Mouse (Mus musculus): ENCODE data around the gene N4bp1. TPM values are rescaled to one million over a fixed set of nuclear protein-coding genes. Genes with fewer than 3 reads are reported as not detected.

N4bp1 gene
- polyA plus RNA-seq, 1 experiment from 2014 or later: 11.3 TPM

DNA sequence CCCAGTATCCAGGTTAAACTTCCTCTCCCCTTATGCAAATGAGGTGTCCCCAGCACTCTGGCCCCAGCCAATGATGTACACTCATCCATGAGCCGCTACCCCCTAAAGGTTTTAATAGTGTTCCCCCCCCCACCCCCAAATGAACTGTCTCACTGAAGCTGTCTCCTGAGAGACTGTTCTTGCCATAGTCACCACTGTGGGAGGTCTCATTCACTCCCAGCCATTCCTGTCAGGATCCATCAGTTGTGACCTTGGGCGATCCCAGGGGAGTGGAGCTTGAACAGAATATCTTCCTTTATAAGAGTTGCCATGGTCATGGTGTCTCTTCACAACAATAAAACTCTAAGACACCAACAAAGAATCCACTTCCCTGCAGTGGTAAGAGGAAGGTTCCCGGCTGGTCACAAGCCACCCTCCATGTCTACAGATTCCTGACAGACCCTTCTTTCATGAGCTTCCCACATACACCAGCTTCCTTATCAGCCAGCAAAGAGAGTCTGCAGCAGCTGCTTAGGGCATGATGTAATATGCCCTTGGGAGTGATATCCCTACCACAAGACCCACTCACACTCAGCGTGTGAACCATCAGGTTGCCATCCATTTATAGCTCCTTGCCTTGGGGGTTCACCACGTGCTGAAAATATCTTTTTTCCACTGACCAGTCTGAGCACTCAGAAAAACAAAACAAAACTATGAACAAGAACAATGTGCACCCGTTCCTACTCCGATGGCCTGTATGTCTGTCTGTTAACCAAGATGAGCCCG is 50.4 kb downstream of the N4bp1 start:
- ATAC-seq (replicated peaks; ENCODE audit: low FRiP score): no peak
- no peak overlapping the region for H3K27ac ChIP-seq (ENCODE audit: low read depth, low read length)
- H3K9me3 ChIP-seq (ENCODE audit: control insufficient read depth, low read length): no peaks in the 10 kb centered on the region
- H3K4me1 ChIP-seq (replicated peaks; ENCODE audit: control insufficient read depth, insufficient read depth, low read length): no peaks in the 10 kb centered on the region
- no peak overlapping the region for H3K4me3 ChIP-seq (ENCODE audit: low read depth, low read length)
- DNase-seq (ENCODE audit: low spot score): no peak
- no peaks in the 10 kb centered on the region for H3K27me3 ChIP-seq (ENCODE audit: control insufficient read depth, insufficient read depth, low read length)
- no peaks in the 10 kb centered on the region for H3K36me3 ChIP-seq (ENCODE audit: control insufficient read depth, insufficient read depth, low read length)
- no peak overlapping the region for H3K9ac ChIP-seq (ENCODE audit: low read length)
- whole genome bisulfite sequencing: 92% methylated on average over 8 of the region's 8 CpGs
- H3K4me2 ChIP-seq (ENCODE audit: low read depth, low read length, severe bottlenecking): no peak overlapping the region

DNA sequence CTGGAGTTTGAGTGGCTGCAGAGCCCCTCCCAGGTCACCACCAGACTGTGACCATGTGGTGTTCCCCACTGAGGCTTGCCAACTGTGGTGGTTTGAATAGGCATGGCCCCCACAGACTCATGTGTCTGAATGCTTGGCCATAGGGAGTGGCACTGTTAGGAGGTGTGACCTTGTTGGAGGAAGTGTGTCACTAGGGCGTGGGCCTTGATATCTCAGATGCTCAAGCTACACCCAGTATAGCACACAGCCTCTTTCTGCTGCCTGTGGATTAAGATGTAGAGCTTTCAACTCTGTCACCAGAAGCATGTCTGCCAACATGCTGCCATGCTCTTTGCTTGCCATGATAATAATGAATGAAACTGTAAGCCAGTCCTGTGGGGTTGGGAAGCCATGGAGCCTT is 51.1 kb downstream of the N4bp1 start:
- H3K9me3 ChIP-seq (ENCODE audit: control insufficient read depth, low read length): no peaks in the 10 kb centered on the region
- no peaks in the 10 kb centered on the region for H3K4me1 ChIP-seq (replicated peaks; ENCODE audit: control insufficient read depth, insufficient read depth, low read length)
- no peak overlapping the region for H3K4me2 ChIP-seq (ENCODE audit: low read depth, low read length, severe bottlenecking)
- H3K4me3 ChIP-seq (ENCODE audit: low read depth, low read length): no peak overlapping the region
- no peaks in the 10 kb centered on the region for H3K27me3 ChIP-seq (ENCODE audit: control insufficient read depth, insufficient read depth, low read length)
- ATAC-seq (replicated peaks; ENCODE audit: low FRiP score) (no peak), DNase-seq (ENCODE audit: low spot score) (no peak)
- WGBS: 100% methylated on average over 1 of the region's 1 CpGs
- H3K36me3 ChIP-seq (ENCODE audit: control insufficient read depth, insufficient read depth, low read length): no peaks in the 10 kb centered on the region
- H3K9ac ChIP-seq (ENCODE audit: low read length): no peak overlapping the region
- no peak overlapping the region for H3K27ac ChIP-seq (ENCODE audit: low read depth, low read length)

DNA sequence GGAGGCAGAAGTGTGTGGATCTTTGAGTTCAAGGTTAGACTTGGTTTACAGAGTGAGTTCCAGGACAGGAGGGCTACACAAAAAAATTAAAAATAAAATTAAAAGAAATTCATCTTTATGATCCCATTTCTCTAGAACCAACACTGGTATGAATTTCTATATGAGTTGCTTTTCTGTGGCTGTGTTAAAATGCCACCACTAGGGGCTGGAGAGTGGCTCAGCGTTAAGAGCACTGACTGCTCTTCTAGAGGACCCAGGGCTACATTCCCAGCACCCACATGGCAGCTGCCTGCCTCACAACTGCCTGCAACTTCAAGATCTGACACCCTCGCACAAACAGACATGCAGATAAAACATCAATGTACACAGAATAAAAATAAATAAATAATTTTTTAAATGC is 56.1 kb downstream of the N4bp1 start:
- WGBS: 50% methylated on average over 2 of the region's 2 CpGs
- DNase-seq (ENCODE audit: low spot score): no peak
- no peaks in the 10 kb centered on the region for H3K4me1 ChIP-seq (replicated peaks; ENCODE audit: control insufficient read depth, insufficient read depth, low read length)

DNA sequence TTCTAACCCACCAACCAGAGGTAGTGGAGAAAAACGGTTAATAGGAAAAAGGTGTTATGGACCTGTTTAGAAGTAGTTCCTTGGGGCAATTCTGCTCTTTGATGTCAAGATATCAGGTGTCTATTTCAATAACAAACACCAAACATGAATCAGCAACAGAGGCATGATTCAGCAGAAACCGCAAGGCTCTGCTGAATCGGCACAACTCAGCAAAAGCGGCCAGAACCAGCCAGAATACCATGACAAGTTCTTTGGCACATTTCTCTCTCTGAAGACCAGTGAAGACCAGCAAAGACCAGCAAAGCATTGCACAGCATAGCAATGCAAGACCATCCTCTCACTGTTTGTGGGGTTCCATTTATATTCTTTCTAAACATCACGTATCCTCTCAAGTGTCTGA is 57.9 kb downstream of the N4bp1 start:
- no peaks in the 10 kb centered on the region for H3K36me3 ChIP-seq (ENCODE audit: control insufficient read depth, insufficient read depth, low read length)
- H3K4me1 ChIP-seq (replicated peaks; ENCODE audit: control insufficient read depth, insufficient read depth, low read length): no peaks in the 10 kb centered on the region
- H3K9me3 ChIP-seq (ENCODE audit: control insufficient read depth, low read length): no peaks in the 10 kb centered on the region
- no peak overlapping the region for H3K9ac ChIP-seq (ENCODE audit: low read length)
- no peak overlapping the region for H3K4me2 ChIP-seq (ENCODE audit: low read depth, low read length, severe bottlenecking)
- H3K4me3 ChIP-seq (ENCODE audit: low read depth, low read length): no peak overlapping the region
- no peak for ATAC-seq (replicated peaks; ENCODE audit: low FRiP score)
- WGBS: 91% methylated on average over 5 of the region's 5 CpGs
- no peaks in the 10 kb centered on the region for H3K27me3 ChIP-seq (ENCODE audit: control insufficient read depth, insufficient read depth, low read length)
- no peak overlapping the region for H3K27ac ChIP-seq (ENCODE audit: low read depth, low read length)
- DNase-seq (ENCODE audit: low spot score): no peak

More for the DNA sequence above, 56.1 kb downstream of the N4bp1 start:
- Histone ChIP-seq H3K27ac (ENCODE audit: low read depth, low read length) (no peak overlapping the region), H3K4me2 (ENCODE audit: low read depth, low read length, severe bottlenecking) (no peak overlapping the region), H3K4me3 (ENCODE audit: low read depth, low read length) (no peak overlapping the region), H3K9me3 (ENCODE audit: control insufficient read depth, low read length) (no peaks in the 10 kb centered on the region), H3K36me3 (ENCODE audit: control insufficient read depth, insufficient read depth, low read length) (no peaks in the 10 kb centered on the region), H3K9ac (ENCODE audit: low read length) (no peak overlapping the region), H3K27me3 (ENCODE audit: control insufficient read depth, insufficient read depth, low read length) (no peaks in the 10 kb centered on the region)
- ATAC-seq (replicated peaks; ENCODE audit: low FRiP score): no peak

DNA sequence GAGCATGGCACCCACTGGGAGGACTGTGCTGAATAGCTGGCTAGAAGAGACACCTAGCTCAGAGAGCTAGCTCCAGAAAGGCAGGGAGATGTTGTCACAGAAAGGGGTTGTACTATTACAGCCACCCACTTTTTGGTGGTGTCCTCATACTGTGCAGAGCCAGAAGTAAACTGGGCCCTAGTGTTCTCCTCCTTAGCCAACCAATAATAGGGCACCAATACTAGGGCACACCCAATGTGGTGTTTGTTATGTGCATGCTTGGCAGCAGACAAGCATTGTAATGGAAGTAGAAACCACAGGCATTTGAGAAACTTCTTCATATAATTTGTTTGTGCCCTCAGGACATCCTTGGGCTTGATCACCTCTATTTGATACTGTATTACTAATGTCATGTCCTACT is 58.5 kb downstream of the N4bp1 start:
- Histone ChIP-seq H3K27me3 (ENCODE audit: control insufficient read depth, insufficient read depth, low read length) (no peaks in the 10 kb centered on the region), H3K4me2 (ENCODE audit: low read depth, low read length, severe bottlenecking) (no peak overlapping the region), H3K27ac (ENCODE audit: low read depth, low read length) (no peak overlapping the region), H3K4me1 (replicated peaks; ENCODE audit: control insufficient read depth, insufficient read depth, low read length) (no peaks in the 10 kb centered on the region), H3K9ac (ENCODE audit: low read length) (no peak overlapping the region), H3K4me3 (ENCODE audit: low read depth, low read length) (no peak overlapping the region), H3K9me3 (ENCODE audit: control insufficient read depth, low read length) (no peaks in the 10 kb centered on the region), H3K36me3 (ENCODE audit: control insufficient read depth, insufficient read depth, low read length) (no peaks in the 10 kb centered on the region)
- DNase-seq (ENCODE audit: low spot score) (no peak), ATAC-seq (replicated peaks; ENCODE audit: low FRiP score) (no peak)

DNA sequence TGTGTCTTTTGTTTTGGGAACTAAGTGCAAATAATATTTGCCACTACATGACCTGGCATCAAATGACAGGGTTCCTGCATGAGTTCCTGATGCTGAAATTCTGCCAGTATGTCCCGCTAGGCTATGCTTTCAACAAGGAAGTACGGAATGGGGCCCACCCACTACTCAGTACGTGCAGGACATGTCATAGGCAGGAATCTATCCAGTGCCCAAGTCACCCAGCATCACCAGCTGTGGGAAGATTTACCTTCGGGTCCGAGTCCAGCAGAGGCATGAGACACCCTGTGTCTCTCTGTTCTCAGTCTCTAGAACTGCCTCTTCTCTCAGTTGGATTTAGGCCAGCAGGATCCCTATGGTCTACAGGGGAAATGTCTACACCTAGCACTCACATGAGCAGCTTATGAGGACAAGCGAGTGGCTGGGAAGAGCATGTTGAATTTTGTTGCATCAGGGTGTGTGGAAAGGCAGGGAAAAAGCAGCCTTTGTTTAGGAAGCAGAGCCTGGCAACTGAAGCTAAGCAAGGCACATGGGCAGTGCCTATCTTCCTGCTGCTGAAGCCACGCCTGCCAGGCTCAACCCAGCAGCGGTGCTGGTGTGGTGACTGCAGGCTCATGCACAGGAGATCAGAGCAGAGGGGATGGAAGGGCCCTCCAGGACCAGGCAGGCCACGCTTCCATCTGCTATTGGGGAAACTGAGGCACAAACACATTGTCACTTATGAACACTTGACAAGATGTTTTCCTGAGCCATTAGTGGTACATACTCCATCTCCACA is 59.2 kb downstream of the N4bp1 start:
- ATAC-seq (replicated peaks; ENCODE audit: low FRiP score) (no peak), DNase-seq (ENCODE audit: low spot score) (no peak)

DNA sequence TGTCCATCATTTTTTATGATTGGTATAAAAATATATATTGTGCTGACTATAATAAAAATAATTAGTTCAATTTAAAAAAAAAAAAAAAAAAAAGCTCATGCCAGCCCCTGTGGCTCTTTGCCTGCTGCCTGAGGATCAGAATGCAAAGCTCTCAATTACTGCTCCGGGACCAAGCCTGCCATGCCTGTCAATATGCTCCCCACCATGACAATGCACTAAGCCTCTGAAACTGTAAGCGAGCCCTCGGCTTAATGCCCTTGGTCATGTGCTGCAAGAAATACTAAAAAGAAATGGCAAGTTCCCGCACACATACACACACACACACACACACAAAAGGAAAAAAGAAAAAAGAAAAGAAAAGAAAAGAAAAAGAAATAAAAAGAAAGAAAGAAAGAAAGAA is 60.3 kb downstream of the N4bp1 start:
- Histone ChIP-seq H3K9me3 (ENCODE audit: control insufficient read depth, low read length) (no peaks in the 10 kb centered on the region), H3K27me3 (ENCODE audit: control insufficient read depth, insufficient read depth, low read length) (no peaks in the 10 kb centered on the region), H3K4me1 (replicated peaks; ENCODE audit: control insufficient read depth, insufficient read depth, low read length) (no peaks in the 10 kb centered on the region), H3K4me3 (ENCODE audit: low read depth, low read length) (no peak overlapping the region), H3K4me2 (ENCODE audit: low read depth, low read length, severe bottlenecking) (no peak overlapping the region), H3K27ac (ENCODE audit: low read depth, low read length) (no peak overlapping the region), H3K36me3 (ENCODE audit: control insufficient read depth, insufficient read depth, low read length) (no peaks in the 10 kb centered on the region), H3K9ac (ENCODE audit: low read length) (no peak overlapping the region)
- no peak for DNase-seq (ENCODE audit: low spot score)
- no peak for ATAC-seq (replicated peaks; ENCODE audit: low FRiP score)
- WGBS: 11% methylated on average over 4 of the region's 4 CpGs

More for the DNA sequence above, 59.2 kb downstream of the N4bp1 start:
- H3K4me1 ChIP-seq (replicated peaks; ENCODE audit: control insufficient read depth, insufficient read depth, low read length): no peaks in the 10 kb centered on the region
- H3K9ac ChIP-seq (ENCODE audit: low read length): no peak overlapping the region
- no peaks in the 10 kb centered on the region for H3K9me3 ChIP-seq (ENCODE audit: control insufficient read depth, low read length)
- WGBS: 85% methylated on average over 9 of the region's 9 CpGs
- no peak overlapping the region for H3K4me3 ChIP-seq (ENCODE audit: low read depth, low read length)
- no peaks in the 10 kb centered on the region for H3K27me3 ChIP-seq (ENCODE audit: control insufficient read depth, insufficient read depth, low read length)
- no peak overlapping the region for H3K27ac ChIP-seq (ENCODE audit: low read depth, low read length)
- H3K36me3 ChIP-seq (ENCODE audit: control insufficient read depth, insufficient read depth, low read length): no peaks in the 10 kb centered on the region
- no peak overlapping the region for H3K4me2 ChIP-seq (ENCODE audit: low read depth, low read length, severe bottlenecking)

DNA sequence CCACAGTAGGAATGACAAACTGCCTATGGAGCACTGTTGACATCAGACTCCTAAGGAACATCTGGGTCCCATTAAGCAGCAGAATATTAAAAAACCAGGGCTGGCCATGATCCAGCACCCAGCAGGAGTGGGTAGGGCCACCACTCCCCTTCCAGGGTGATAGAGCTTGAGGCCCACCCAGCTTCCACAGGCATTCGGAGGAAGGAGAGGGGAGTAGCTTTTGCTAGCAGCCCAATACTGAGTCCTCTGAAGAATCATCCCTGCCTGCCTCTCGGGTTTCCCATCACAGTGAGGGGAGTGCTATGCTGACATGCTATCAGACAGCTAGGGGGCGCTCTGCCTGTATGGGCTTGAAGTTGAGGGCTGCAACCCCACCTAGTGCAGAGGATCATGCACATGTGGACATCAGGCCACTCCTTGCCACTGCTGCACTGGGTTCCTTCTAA is 64.3 kb downstream of the N4bp1 start:
- WGBS: 11% methylated on average over 3 of the region's 3 CpGs
- no peak for ATAC-seq (replicated peaks; ENCODE audit: low FRiP score)
- H3K4me3 ChIP-seq (ENCODE audit: low read depth, low read length): no peak overlapping the region
- no peak overlapping the region for H3K9ac ChIP-seq (ENCODE audit: low read length)
- no peaks in the 10 kb centered on the region for H3K36me3 ChIP-seq (ENCODE audit: control insufficient read depth, insufficient read depth, low read length)
- H3K4me1 ChIP-seq (replicated peaks; ENCODE audit: control insufficient read depth, insufficient read depth, low read length): no peaks in the 10 kb centered on the region
- DNase-seq (ENCODE audit: low spot score): peak; percentile 74
- no peaks in the 10 kb centered on the region for H3K9me3 ChIP-seq (ENCODE audit: control insufficient read depth, low read length)
- no peak overlapping the region for H3K4me2 ChIP-seq (ENCODE audit: low read depth, low read length, severe bottlenecking)
- no peaks in the 10 kb centered on the region for H3K27me3 ChIP-seq (ENCODE audit: control insufficient read depth, insufficient read depth, low read length)
- H3K27ac ChIP-seq (ENCODE audit: low read depth, low read length): no peak overlapping the region

Data from forebrain, embryonic 11.5 days (tissue).